In the genomic region with DNA sequence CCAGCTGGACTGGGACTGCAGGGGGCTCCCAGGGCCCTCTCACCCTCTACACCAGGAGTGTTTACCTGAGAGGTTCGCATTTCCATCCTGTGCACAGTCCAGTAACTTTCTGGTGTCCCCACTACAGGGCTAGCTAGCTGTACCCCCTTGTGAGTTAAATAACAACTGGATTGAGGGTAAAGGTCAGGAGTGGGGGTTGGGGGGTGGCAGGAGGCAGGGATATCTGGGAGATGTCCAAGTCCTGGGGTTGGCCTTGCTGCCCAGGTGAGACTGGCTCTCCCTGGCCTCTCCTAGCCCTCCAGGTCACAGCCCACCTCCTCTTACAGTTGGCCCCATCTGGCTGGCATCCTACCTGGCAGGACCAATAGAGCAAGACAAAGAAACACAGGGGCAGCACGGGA, we compare ENCODE assay signal across 7 mouse cellular contexts. TPM values are rescaled to one million over a fixed set of nuclear protein-coding genes. Genes with fewer than 3 reads are reported as not detected.
DNase-seq lines count a peak whose midpoint lies in the region; ATAC-seq and TF ChIP-seq lines count a peak whose summit lies in the region.

Gene Fpgs, minus strand, starts transcription at position 125 of the 401 bp plus-strand sequence.

- peaks cover 44% of the 10 kb centered on the region for H3K36me3 ChIP-seq in thymus, adult 2 months (ENCODE audit: control insufficient read depth, insufficient read depth, low read length)
- H3K36me3 ChIP-seq in forebrain, embryonic 13.5 days (ENCODE audit: poor library complexity, severe bottlenecking) = peaks cover 71% of the 10 kb centered on the region
- peaks cover 69% of the 10 kb centered on the region for H3K36me3 ChIP-seq in kidney, embryonic 15.5 days
- peaks cover 62% of the 10 kb centered on the region for H3K36me3 ChIP-seq in midbrain, embryonic 14.5 days (ENCODE audit: control insufficient read depth, insufficient read depth, low read length)

- no peak within 1 kb of the TSS for H3K4me3 ChIP-seq in thymus, adult 2 months (ENCODE audit: control insufficient read depth, insufficient read depth, low read length)
- no peak within 1 kb of the TSS for H3K4me3 ChIP-seq in forebrain, embryonic 13.5 days
- H3K4me3 ChIP-seq in kidney, embryonic 15.5 days (replicated peaks) = no peak within 1 kb of the TSS
- no peak within 1 kb of the TSS for H3K4me3 ChIP-seq in midbrain, embryonic 14.5 days (replicated peaks; ENCODE audit: low read depth, low read length)

- no peaks in the 10 kb centered on the region for H3K9me3 ChIP-seq in forebrain, embryonic 13.5 days (replicated peaks)
- no peaks in the 10 kb centered on the region for H3K9me3 ChIP-seq in kidney, embryonic 15.5 days (replicated peaks)
- no peaks in the 10 kb centered on the region for H3K9me3 ChIP-seq in midbrain, embryonic 14.5 days (ENCODE audit: control insufficient read depth, low read length)

- no peak within 1 kb of the TSS for H3K4me2 ChIP-seq in forebrain, embryonic 13.5 days
- no peak within 1 kb of the TSS for H3K4me2 ChIP-seq in kidney, embryonic 15.5 days
- no peak within 1 kb of the TSS for H3K4me2 ChIP-seq in midbrain, embryonic 14.5 days (ENCODE audit: low read length)

- DNase-seq in thymus, adult 2 months = no peak
- no peak for DNase-seq in thymus, adult 18-20 months
- no peak for DNase-seq in midbrain, embryonic 14.5 days
- DNase-seq in gastrocnemius, adult 18-20 months (ENCODE audit: low spot score) = no peak
- no peak for DNase-seq in frontal cortex, postnatal 36 days (ENCODE audit: low spot score in 2 of 2)

- H3K27ac ChIP-seq in thymus, adult 2 months (ENCODE audit: control insufficient read depth, insufficient read depth, low read length) = no peak within 1 kb of the TSS
- H3K27ac ChIP-seq in forebrain, embryonic 13.5 days = no peak within 1 kb of the TSS
- H3K27ac ChIP-seq in kidney, embryonic 15.5 days = peak within 1 kb of the TSS; percentile 64
- no peak within 1 kb of the TSS for H3K27ac ChIP-seq in midbrain, embryonic 14.5 days (replicated peaks; ENCODE audit: low read depth, low read length)

- no peaks in the 10 kb centered on the region for H3K27me3 ChIP-seq in thymus, adult 2 months (ENCODE audit: control insufficient read depth, insufficient read depth, low read length)
- no peaks in the 10 kb centered on the region for H3K27me3 ChIP-seq in forebrain, embryonic 13.5 days
- no peaks in the 10 kb centered on the region for H3K27me3 ChIP-seq in kidney, embryonic 15.5 days
- no peaks in the 10 kb centered on the region for H3K27me3 ChIP-seq in midbrain, embryonic 14.5 days (ENCODE audit: control insufficient read depth, insufficient read depth, low read length)

- no peak for TF ChIP-seq CTCF in thymus, adult 2 months (IDR thresholded peaks at IDR 0.05; ENCODE audit: borderline replicate concordance, control insufficient read depth, extremely low read depth, insufficient read depth, low read length, poor library complexity)

- 96% methylated on average over 2 of the region's 2 CpGs for WGBS in thymus, adult 2 months
- WGBS in forebrain, embryonic 13.5 days = 83% methylated on average over 2 of the region's 2 CpGs
- WGBS in kidney, embryonic 15.5 days = 64% methylated on average over 2 of the region's 2 CpGs
- WGBS in midbrain, embryonic 14.5 days = 83% methylated on average over 2 of the region's 2 CpGs

- no peaks in the 10 kb centered on the region for H3K4me1 ChIP-seq in thymus, adult 2 months (replicated peaks; ENCODE audit: control insufficient read depth, insufficient read depth, low read length)
- no peaks in the 10 kb centered on the region for H3K4me1 ChIP-seq in forebrain, embryonic 13.5 days
- peaks cover 12% of the 10 kb centered on the region; the same call in 1 of the 2 replicates for H3K4me1 ChIP-seq in kidney, embryonic 15.5 days
- no peaks in the 10 kb centered on the region for H3K4me1 ChIP-seq in midbrain, embryonic 14.5 days (ENCODE audit: control insufficient read depth, insufficient read depth, low read length)

- ATAC-seq in forebrain, embryonic 13.5 days = no peak
- peak; percentile 70 for ATAC-seq in kidney, embryonic 15.5 days (replicated peaks; ENCODE audit: low FRiP score)
- ATAC-seq in midbrain, embryonic 14.5 days (ENCODE audit: low FRiP score, low TSS enrichment) = no peak

- no peak for TF ChIP-seq POLR2A in thymus, adult 2 months (IDR thresholded peaks at IDR 0.05; ENCODE audit: control insufficient read depth, extremely low read depth, insufficient read depth, low read length, poor library complexity)

- H3K9ac ChIP-seq in forebrain, embryonic 13.5 days = no peak within 1 kb of the TSS
- no peak within 1 kb of the TSS for H3K9ac ChIP-seq in kidney, embryonic 15.5 days
- H3K9ac ChIP-seq in midbrain, embryonic 14.5 days (replicated peaks; ENCODE audit: low read length) = no peak within 1 kb of the TSS

RNA-seq across cellular contexts. Expression of gene Fpgs, which starts in this region (rescaled TPM):
- 61.8 and 65.7 TPM in 2 replicates for polyA plus RNA-seq in thymus, adult 2 months (2012; rRNA removed)
- 14.2 and 15.7 TPM in 2 replicates for polyA plus RNA-seq in forebrain, embryonic 13.5 days (2015; fragmentation: Nextera tagmentation; extraction: Ambion mirVana)
- polyA plus RNA-seq in kidney, embryonic 15.5 days (2015; fragmentation: Nextera tagmentation; extraction: Ambion mirVana) = 33.7 and 40.3 TPM in 2 replicates
- 15.3 and 15.6 TPM in 2 replicates for polyA plus RNA-seq in midbrain, embryonic 14.5 days (2014; fragmentation: Nextera tagmentation; extraction: Ambion mirVana)
- 1 to 10 TPM; 4.8 to 5.4 TPM for total RNA-seq in gastrocnemius, adult 18-20 months (2021)
